Mouse (Mus musculus) heart, adult 2 months (tissue): ENCODE data around the gene AC141477.1.

ENCODE experiments used
- CTCF ChIP-seq: fragments of 200-600 bp; IDR thresholded peaks from 2 replicates; pipeline ENCODE4 v1.8.1; 2022; ENCODE audit warnings: antibody characterized with exemption, mild to moderate bottlenecking, moderate library complexity
- EP300 ChIP-seq: fragments of 200-500 bp; IDR thresholded peaks from 2 replicates; pipeline ENCODE4 v1.6.1; 2011; ENCODE audit warnings: low read depth, low read length, control low read depth; ENCODE audit not compliant: insufficient read depth
- POLR2A ChIP-seq: fragments of 200-500 bp; IDR thresholded peaks from 2 replicates; pipeline ENCODE4 v1.6.1; 2011; ENCODE audit warnings: mild to moderate bottlenecking, low read depth, low read length, control low read depth; ENCODE audit not compliant: insufficient read depth

GRCm38 (mm10) chr10:76447406-76448229 lies 7.4 kb upstream of the AC141477.1 start:
- TF ChIP-seq CTCF (no peak), POLR2A (peak; percentile 73), EP300 (peak; percentile 76)
